Mouse (Mus musculus) hindbrain, embryonic 12.5 days (tissue): ENCODE data around the gene Hsf2bp. TPM values are rescaled to one million over a fixed set of nuclear protein-coding genes. Genes with fewer than 3 reads are reported as not detected.
A peak's percentile ranks its signal among the peaks of the same experiment; 100 is the strongest.

Experiments
- ATAC-seq: fragments of 200-750 bp; cut with Nextera tagmentation; 2 replicates; pipeline ENCODE4 v1.8.0; 2017; ENCODE audit warnings: moderate TSS enrichment; ENCODE audit not compliant: low FRiP score
- H3K27ac ChIP-seq: fragments of 300-500 bp; sonication (generic); 2 replicates; pipeline ENCODE4 v1.5.1; 2016; ENCODE audit warnings: mild to moderate bottlenecking
- H3K27me3 ChIP-seq: fragments of 300-500 bp; sonication (generic); 2 replicates; pipeline ENCODE4 v1.6.1; 2016; ENCODE audit warnings: mild to moderate bottlenecking
- H3K36me3 ChIP-seq: fragments of 300-500 bp; sonication (generic); 2 replicates; pipeline ENCODE4 v1.6.1; 2016; ENCODE audit warnings: mild to moderate bottlenecking
- H3K4me1 ChIP-seq: fragments of 300-500 bp; sonication (generic); 2 replicates; pipeline ENCODE4 v1.6.1; 2016
- H3K4me2 ChIP-seq: fragments of 300-500 bp; sonication (generic); replicated peaks from 2 replicates; pipeline ENCODE4 v1.6.1; 2016; ENCODE audit warnings: mild to moderate bottlenecking
- H3K4me3 ChIP-seq: fragments of 300-500 bp; sonication (generic); 2 replicates; pipeline ENCODE4 v1.5.1; 2016; ENCODE audit warnings: mild to moderate bottlenecking
- H3K9ac ChIP-seq: fragments of 300-500 bp; sonication (generic); 2 replicates; pipeline ENCODE4 v1.6.1; 2016; ENCODE audit warnings: mild to moderate bottlenecking, moderate library complexity
- H3K9me3 ChIP-seq: fragments of 300-500 bp; sonication (generic); replicated peaks from 2 replicates; pipeline ENCODE4 v1.6.1; 2016; ENCODE audit warnings: mild to moderate bottlenecking
- WGBS: fragments of 180-500 bp; shearing (Covaris S2); methylation state at CpG from one replicate; pipeline ENCODE4 v1.1.7; 2016; 5-methylcytosine and 5-hydroxymethylcytosine counted together
- polyA plus RNA-seq: library from polyadenylated mRNA; unstranded; fragments of >200 nt; fragmentation: Nextera tagmentation; extraction: Ambion mirVana; gene quantifications from 2 replicates; pipeline ENCODE4 v1.2.1, GENCODE M21; 2016

Hsf2bp gene
- polyA plus RNA-seq, 1 experiment from 2014 or later = 0.56 TPM

GRCm38 (mm10) chr17:32057843-32058242 is 21.7 kb upstream of the Hsf2bp start:
- no peak overlapping the region for H3K4me3 ChIP-seq
- no peaks in the 10 kb centered on the region for H3K9me3 ChIP-seq
- 84% methylated on average over 2 of the region's 2 CpGs for WGBS
- no peak overlapping the region for H3K27ac ChIP-seq
- no peak overlapping the region for H3K4me2 ChIP-seq
- H3K27me3 ChIP-seq = no peaks in the 10 kb centered on the region
- no peaks in the 10 kb centered on the region for H3K4me1 ChIP-seq
- H3K36me3 ChIP-seq = peaks cover 89% of the 10 kb centered on the region
- no peak overlapping the region for H3K9ac ChIP-seq
- no peak for ATAC-seq

- no peak overlapping the region for H3K27ac ChIP-seq
- H3K9ac ChIP-seq = no peak overlapping the region
- no peaks in the 10 kb centered on the region for H3K4me1 ChIP-seq
- H3K9me3 ChIP-seq = no peaks in the 10 kb centered on the region
- 89% methylated on average over 5 of the region's 5 CpGs for WGBS
- no peak overlapping the region for H3K4me2 ChIP-seq
- H3K4me3 ChIP-seq = no peak overlapping the region
- H3K36me3 ChIP-seq = peaks cover 93% of the 10 kb centered on the region
- no peak for ATAC-seq
- H3K27me3 ChIP-seq = no peaks in the 10 kb centered on the region
These were observed 17.5 kb upstream of the Hsf2bp start for GRCm38 (mm10) chr17:32053677-32054076.

- Histone ChIP-seq H3K27ac (no peak overlapping the region), H3K36me3 (peaks cover 93% of the 10 kb centered on the region), H3K27me3 (no peaks in the 10 kb centered on the region), H3K4me2 (no peak overlapping the region), H3K4me3 (no peak overlapping the region), H3K9ac (no peak overlapping the region), H3K4me1 (no peaks in the 10 kb centered on the region), H3K9me3 (no peaks in the 10 kb centered on the region)
- ATAC-seq = no peak
- 86% methylated on average over 5 of the region's 5 CpGs for WGBS
These were observed 16.3 kb upstream of the Hsf2bp start for GRCm38 (mm10) chr17:32052237-32053080.

- Histone ChIP-seq H3K27ac (no peak overlapping the region), H3K27me3 (no peaks in the 10 kb centered on the region), H3K4me2 (no peak overlapping the region), H3K4me1 (no peaks in the 10 kb centered on the region), H3K9ac (no peak overlapping the region), H3K9me3 (no peaks in the 10 kb centered on the region), H3K36me3 (peaks cover 91% of the 10 kb centered on the region), H3K4me3 (no peak overlapping the region)
- 95% methylated on average over 6 of the region's 6 CpGs for WGBS
- ATAC-seq = no peak
These were observed 14.5 kb upstream of the Hsf2bp start for GRCm38 (mm10) chr17:32050609-32051008.

GRCm38 (mm10) chr17:32049914-32050313 is 13.8 kb upstream of the Hsf2bp start:
- Histone ChIP-seq H3K27ac (no peak overlapping the region), H3K4me3 (no peak overlapping the region), H3K4me1 (no peaks in the 10 kb centered on the region), H3K9ac (no peak overlapping the region), H3K36me3 (peaks cover 86% of the 10 kb centered on the region), H3K4me2 (no peak overlapping the region), H3K9me3 (no peaks in the 10 kb centered on the region), H3K27me3 (no peaks in the 10 kb centered on the region)
- no peak for ATAC-seq
- 89% methylated on average over 4 of the region's 4 CpGs for WGBS

GRCm38 (mm10) chr17:32048351-32048750 is 12.2 kb upstream of the Hsf2bp start:
- H3K27me3 ChIP-seq = no peaks in the 10 kb centered on the region
- H3K4me1 ChIP-seq = no peaks in the 10 kb centered on the region
- no peak overlapping the region for H3K4me2 ChIP-seq
- no peak overlapping the region for H3K9ac ChIP-seq
- 90% methylated on average over 5 of the region's 5 CpGs for WGBS
- no peak overlapping the region for H3K27ac ChIP-seq
- no peak overlapping the region for H3K4me3 ChIP-seq
- H3K9me3 ChIP-seq = no peaks in the 10 kb centered on the region
- peaks cover 70% of the 10 kb centered on the region for H3K36me3 ChIP-seq
- ATAC-seq = no peak

GRCm38 (mm10) chr17:32046541-32046940 is 10.4 kb upstream of the Hsf2bp start:
- Histone ChIP-seq H3K36me3 (peaks cover 52% of the 10 kb centered on the region), H3K9me3 (no peaks in the 10 kb centered on the region), H3K27ac (no peak overlapping the region), H3K9ac (no peak overlapping the region), H3K4me2 (no peak overlapping the region), H3K4me1 (no peaks in the 10 kb centered on the region), H3K27me3 (no peaks in the 10 kb centered on the region), H3K4me3 (no peak overlapping the region)
- 92% methylated on average over 5 of the region's 5 CpGs for WGBS
- no peak for ATAC-seq

- Histone ChIP-seq H3K4me1 (peaks cover 27% of the 10 kb centered on the region), H3K4me3 (no peak overlapping the region), H3K36me3 (0 out of 2 replicates have a peak, but pooled peaks cover 3% of the 10 kb centered on the region), H3K27ac (no peak overlapping the region), H3K4me2 (no peak overlapping the region), H3K9me3 (no peaks in the 10 kb centered on the region), H3K9ac (no peak overlapping the region), H3K27me3 (no peaks in the 10 kb centered on the region)
- 90% methylated on average over 10 of the region's 10 CpGs for WGBS
- no peak for ATAC-seq
These were observed 4.1 kb upstream of the Hsf2bp start for GRCm38 (mm10) chr17:32040263-32040662.

GRCm38 (mm10) chr17:32036509-32037438 is 625 bp upstream of the Hsf2bp start:
- peak overlapping the region; percentile 80 for H3K27ac ChIP-seq
- no peaks in the 10 kb centered on the region for H3K27me3 ChIP-seq
- H3K9me3 ChIP-seq = no peaks in the 10 kb centered on the region
- H3K4me3 ChIP-seq = peak overlapping the region; percentile 86
- peak overlapping the region; percentile 81 for H3K9ac ChIP-seq
- ATAC-seq = peak; percentile 85
- WGBS = under 1% methylated on average over 46 of the region's 46 CpGs
- H3K36me3 ChIP-seq = 0 out of 2 replicates have a peak, but pooled peaks cover 3% of the 10 kb centered on the region
- H3K4me2 ChIP-seq = peak overlapping the region; percentile 95
- H3K4me1 ChIP-seq = peaks cover 27% of the 10 kb centered on the region

GRCm38 (mm10) chr17:32034322-32034721 is 1.8 kb downstream of the Hsf2bp start:
- WGBS = 89% methylated on average over 23 of the region's 23 CpGs

GRCm38 (mm10) chr17:32031684-32032083 is 4.5 kb downstream of the Hsf2bp start:
- no peaks in the 10 kb centered on the region for H3K36me3 ChIP-seq
- H3K9me3 ChIP-seq = no peaks in the 10 kb centered on the region
- no peak for ATAC-seq
- no peak overlapping the region for H3K4me2 ChIP-seq
- no peak overlapping the region for H3K4me3 ChIP-seq
- H3K27ac ChIP-seq = no peak overlapping the region
- no peak overlapping the region for H3K9ac ChIP-seq
- no peaks in the 10 kb centered on the region for H3K27me3 ChIP-seq
- WGBS = 46% methylated on average over 7 of the region's 7 CpGs
- H3K4me1 ChIP-seq = peaks cover 8% of the 10 kb centered on the region

More at GRCm38 (mm10) chr17:32034322-32034721, 1.8 kb downstream of the Hsf2bp start:
- Histone ChIP-seq H3K27ac (no peak overlapping the region), H3K4me3 (no peak overlapping the region), H3K4me2 (no peak overlapping the region), H3K9me3 (no peaks in the 10 kb centered on the region), H3K4me1 (peaks cover 27% of the 10 kb centered on the region), H3K27me3 (no peaks in the 10 kb centered on the region), H3K36me3 (no peaks in the 10 kb centered on the region), H3K9ac (no peak overlapping the region)
- no peak for ATAC-seq

GRCm38 (mm10) chr17:32028301-32028700 is 7.8 kb downstream of the Hsf2bp start:
- no peak overlapping the region for H3K4me3 ChIP-seq
- H3K4me2 ChIP-seq = no peak overlapping the region
- H3K9ac ChIP-seq = no peak overlapping the region
- H3K27ac ChIP-seq = no peak overlapping the region
- no peaks in the 10 kb centered on the region for H3K27me3 ChIP-seq
- no peaks in the 10 kb centered on the region for H3K36me3 ChIP-seq
- peaks cover 5% of the 10 kb centered on the region for H3K4me1 ChIP-seq
- ATAC-seq = no peak
- no peaks in the 10 kb centered on the region for H3K9me3 ChIP-seq
- 87% methylated on average over 3 of the region's 3 CpGs for WGBS
